Mouse (Mus musculus) cerebellum, adult 9-10 months (tissue): ENCODE measurements around the gene Fbxo17.

Experiments
- DNase-seq: peaks from one replicate; pipeline ENCODE4 v3.0.0; 2022

The Fbxo17 gene

DNA sequence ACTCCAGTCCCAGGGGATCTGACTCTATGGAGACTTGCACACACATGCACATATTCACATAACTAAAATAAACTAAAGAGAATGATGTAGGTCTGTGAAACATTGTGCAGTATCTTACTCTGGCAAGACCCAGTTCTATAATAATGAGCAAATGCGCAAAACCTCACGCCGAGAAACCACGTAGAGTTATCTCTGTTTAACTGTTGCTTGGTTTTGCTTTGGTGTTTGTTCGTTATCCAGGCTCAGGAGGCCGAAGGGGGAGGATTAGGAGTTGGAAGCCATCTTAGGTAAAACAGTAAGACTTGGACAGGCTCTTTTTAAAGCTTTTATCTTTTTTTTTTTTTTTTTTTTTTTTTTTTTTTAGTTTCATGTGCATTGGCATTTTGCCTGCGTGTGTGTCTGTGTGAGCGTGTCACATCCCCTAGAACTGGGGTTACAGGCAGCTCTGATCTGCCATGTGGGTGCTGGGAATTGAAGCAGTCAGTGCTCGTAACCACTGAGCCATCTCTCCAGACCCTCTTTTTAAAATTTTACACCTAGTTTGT, 52.9 kb downstream of the Fbxo17 start:
- no peak for DNase-seq

DNA sequence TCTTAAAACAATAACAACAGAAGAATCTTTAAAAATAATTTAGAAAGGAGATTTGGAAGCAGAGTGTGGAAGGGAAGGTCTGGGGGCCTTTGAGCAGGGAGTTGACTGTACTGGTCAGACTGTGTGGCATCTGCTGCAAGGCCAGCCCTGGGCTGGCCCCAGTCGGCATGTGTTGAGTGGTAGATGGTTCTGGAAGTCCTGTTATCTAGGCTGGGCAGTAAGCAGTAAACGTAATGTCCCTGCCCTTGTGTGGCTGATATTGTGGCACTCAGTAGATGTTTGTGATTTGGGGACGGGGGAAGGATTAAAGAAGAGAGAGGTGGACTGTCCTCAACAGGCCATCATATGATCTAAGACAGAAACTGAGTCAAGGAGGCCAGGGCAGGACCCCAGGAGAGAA, 53.7 kb downstream of the Fbxo17 start:
- no peak for DNase-seq

DNA sequence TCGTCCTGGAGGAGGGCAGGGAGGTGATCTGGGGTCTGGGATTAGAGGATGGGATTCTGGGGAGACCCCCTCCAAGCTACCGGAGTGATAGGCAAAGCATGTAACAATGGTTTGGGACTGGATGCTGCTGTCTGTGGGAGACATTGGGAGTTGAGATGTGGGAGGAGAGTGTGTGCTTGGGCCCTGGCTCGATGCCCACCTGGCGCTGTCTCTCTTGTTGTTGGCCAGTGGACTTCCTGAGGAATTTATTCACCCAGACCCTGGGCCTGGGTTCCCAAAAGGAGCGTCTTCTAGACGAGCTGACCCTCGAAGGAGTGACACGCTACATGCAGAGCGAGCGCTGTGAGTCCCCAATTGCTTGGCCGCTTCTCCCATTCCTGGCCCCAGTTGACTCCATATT, 55.3 kb downstream of the Fbxo17 start:
- DNase-seq: no peak

DNA sequence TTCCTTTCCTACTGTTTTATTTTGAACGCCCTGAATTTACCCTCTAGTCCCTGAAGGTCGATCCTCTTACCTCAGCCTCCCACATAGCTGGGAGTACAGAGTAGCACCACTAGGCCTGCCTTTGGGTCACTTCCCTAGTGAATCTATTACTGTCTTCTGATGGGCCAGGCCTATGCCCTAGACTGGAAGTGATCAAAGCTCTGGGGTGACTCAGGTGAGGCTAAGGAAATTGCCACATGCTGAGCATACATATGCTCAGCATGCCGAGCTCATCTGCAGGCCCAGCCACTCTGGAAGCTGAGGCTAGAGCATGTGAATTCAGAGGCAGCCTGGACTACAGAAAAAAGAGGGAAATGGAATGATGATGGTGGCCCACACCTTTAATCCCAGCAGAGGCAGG, 56.6 kb downstream of the Fbxo17 start:
- no peak for DNase-seq

DNA sequence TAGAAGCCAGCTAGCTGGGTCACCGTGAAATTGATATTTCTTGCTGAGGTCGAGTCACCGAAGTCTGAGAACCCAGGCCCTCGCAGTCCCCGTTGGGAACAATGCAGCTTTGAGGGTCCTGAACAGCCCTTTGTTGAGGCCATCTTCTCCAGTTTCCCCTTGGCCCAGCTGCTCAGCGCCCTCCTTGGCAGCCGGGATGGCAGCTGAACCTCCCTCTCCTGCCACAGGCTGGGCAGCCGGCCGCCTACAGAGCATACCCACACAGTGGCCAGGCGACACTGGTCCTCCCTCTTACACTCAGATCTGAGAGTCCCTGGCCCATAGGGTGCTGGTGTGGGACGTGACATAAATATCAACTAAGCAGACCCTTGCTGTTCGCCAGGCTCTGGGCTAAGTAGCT, 57.6 kb downstream of the Fbxo17 start:
- no peak for DNase-seq

DNA sequence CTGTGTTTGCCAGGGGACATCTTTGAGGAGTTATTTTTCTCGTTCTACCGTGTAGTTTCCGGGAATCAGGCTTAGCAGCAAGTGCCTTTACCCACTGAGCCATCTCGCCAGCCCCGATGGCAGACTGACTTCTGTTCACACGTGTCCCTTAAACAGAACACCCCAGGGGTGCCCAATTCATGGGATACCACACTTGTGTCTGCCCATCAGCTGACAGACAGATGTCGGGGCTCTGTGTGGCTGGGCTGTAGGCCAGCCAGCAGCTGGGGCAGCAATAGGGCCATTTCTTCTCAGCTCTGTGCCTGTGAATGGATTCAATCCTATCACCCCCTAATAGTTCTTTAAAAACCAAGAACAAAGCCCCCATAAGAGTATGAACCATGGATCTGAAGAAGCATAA, 58.5 kb downstream of the Fbxo17 start:
- no peak for DNase-seq

DNA sequence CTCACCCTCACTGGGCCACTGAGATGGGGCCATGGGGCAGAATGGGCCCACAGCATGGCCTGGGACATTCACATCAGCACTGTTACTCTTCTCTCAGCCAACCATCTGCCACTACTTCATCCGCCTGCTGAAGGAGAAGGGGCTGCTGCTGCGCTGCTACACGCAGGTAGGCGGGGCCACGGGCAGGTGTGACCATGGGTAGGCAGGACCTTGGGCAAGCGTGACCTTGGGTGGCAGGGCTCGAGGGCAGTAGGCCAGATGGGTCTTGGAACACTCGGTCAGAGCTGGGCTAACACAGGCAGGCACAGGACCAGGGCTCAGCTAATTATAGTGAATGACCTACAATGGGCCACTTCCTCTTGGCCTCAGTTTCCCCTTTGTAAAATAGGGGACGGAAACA, 62.2 kb downstream of the Fbxo17 start:
- DNase-seq: no peak

DNA sequence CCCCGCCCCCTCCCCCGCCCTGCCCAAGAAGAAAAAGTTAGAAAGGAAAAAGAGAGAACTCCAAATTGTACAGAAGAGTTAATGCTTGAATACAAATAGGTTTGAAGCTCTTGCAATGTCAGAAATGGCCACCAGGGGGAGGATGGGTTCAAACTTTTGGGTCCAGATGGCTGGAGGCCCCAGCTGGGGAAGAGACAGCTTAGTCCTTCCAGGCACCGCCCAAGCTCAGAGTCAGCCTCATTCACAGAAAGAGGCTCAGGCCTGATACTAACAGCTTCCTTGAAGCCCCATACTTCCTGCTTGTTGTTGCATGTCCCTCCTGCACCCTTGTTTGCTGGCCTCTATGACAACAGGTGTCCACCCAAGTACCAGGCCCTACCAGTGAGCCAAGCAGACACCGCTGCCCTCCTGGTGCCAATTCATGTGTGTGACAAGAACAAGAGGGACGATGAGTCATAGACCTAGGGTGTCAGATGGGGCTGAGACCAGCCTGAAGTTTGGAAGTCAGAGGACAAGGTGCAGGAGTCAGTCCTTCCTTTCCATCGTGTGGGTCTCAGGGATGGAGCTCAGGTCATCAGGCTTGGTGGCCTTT, 63.6 kb downstream of the Fbxo17 start:
- DNase-seq: peak; percentile 93

DNA sequence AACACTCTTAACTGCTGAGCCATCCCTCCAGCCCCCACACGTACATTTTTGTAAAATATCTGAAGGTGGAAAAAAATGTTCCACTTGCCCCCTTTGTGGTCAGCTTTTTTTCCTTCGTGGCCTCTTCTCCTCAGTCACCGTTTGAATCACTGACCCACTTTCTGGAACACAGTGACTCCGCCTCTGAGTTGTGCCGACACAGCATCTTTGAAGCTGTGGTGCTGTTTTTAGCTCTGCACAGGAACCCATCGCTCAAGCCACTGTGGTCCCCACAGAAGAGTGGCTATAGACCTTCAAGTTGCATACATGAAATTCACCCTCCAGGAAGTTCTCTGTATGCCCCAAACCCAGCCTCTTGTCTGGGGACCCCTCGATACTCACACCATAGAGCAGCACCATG, 64.3 kb downstream of the Fbxo17 start:
- DNase-seq: no peak

DNA sequence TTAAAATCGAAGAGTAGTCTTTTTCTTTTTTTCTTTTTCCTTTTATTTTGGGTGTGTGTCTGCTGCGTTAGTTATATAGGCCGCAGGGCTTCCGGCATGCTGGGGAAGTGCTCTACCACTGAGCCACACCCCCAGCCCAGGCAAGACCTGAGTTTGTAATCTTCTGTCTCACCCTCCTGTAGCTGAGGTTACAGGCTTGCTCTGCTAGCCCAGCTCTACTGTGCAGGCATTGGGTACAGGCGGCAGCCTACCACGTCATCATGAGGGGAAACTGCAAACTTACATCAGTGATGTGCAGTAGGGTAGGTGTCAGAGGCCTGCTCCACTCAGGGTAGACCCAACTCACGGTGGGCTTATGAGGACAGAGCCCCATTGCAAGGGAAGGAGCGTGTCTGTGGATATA, 64.7 kb downstream of the Fbxo17 start:
- DNase-seq: no peak

DNA sequence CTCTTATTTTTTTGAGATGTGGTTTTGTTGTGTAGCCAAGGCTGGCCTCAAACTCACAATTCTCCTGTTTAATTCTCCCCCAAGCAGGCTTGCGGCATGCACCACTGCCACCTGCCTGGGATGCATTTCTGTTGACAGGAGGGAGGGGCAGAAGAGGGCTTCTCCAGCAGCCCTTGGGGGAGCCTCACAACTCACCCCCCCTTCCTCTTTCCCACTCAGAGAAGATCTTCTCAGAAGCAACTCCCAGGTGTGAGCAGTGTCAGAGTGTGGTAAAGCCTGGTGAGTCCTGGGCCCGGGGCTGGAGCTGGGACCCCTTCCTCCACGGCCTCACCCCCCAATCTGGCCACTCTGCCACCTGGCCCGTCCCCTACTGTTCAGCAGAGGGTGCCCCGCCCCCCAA, 68.6 kb downstream of the Fbxo17 start:
- no peak for DNase-seq
